Mouse (Mus musculus) G1E (cell line): ENCODE results near the gene Fam160a1. TPM values are rescaled to one million over a fixed set of nuclear protein-coding genes. Genes with fewer than 3 reads are reported as not detected.

Experiments used
- ATAC-seq: 2 replicates; pipeline ENCODE4 v1.8.0; 2016; ENCODE audit warnings: mild to moderate bottlenecking; ENCODE audit not compliant: insufficient number of reproducible peaks, poor library complexity, low FRiP score, severe bottlenecking; ENCODE audit errors: extremely low read depth
- DNase-seq: peaks from one replicate; pipeline ENCODE4 v3.0.0; 2012; ENCODE audit warnings: low spot score
- H3K27me3 ChIP-seq: 2 replicates; pipeline ENCODE4 v1.6.1; 2012; ENCODE audit warnings: mild to moderate bottlenecking, low read length, inconsistent platforms; ENCODE audit not compliant: insufficient read depth
- H3K36me3 ChIP-seq: replicated peaks from 2 replicates; pipeline ENCODE3; 2012; ENCODE audit warnings: mild to moderate bottlenecking, inconsistent platforms
- H3K4me1 ChIP-seq: 2 replicates; pipeline ENCODE4 v1.6.1; 2012; ENCODE audit warnings: low read depth, low read length, inconsistent platforms, mixed read lengths; ENCODE audit not compliant: insufficient read depth
- H3K4me3 ChIP-seq: 2 replicates; pipeline ENCODE4 v1.5.1; 2012; ENCODE audit warnings: low read depth, mild to moderate bottlenecking, inconsistent platforms, low read length, moderate library complexity, mixed read lengths
- H3K9me3 ChIP-seq: replicated peaks from 2 replicates; pipeline ENCODE4 v1.6.1; 2012; ENCODE audit warnings: inconsistent platforms
- CTCF ChIP-seq: IDR thresholded peaks from 2 replicates; pipeline ENCODE4 v1.5.1; 2012; ENCODE audit warnings: low read depth, low read length, inconsistent platforms, mixed read lengths
- GATA1 ChIP-seq: IDR thresholded peaks from 2 replicates; pipeline ENCODE4 v1.6.1; 2012; ENCODE audit warnings: borderline replicate concordance, low read length, inconsistent platforms, mixed read lengths
- GATA2 ChIP-seq: IDR thresholded peaks from 2 replicates; pipeline ENCODE4 v1.6.1; 2012; ENCODE audit warnings: low read depth, low read length, inconsistent platforms, borderline replicate concordance
- POLR2AphosphoS5 ChIP-seq: IDR thresholded peaks from 2 replicates; pipeline ENCODE4 v1.6.1; 2012; ENCODE audit warnings: low read depth, low read length, inconsistent platforms; ENCODE audit not compliant: insufficient replicate concordance
- TAL1 ChIP-seq: conservative IDR thresholded peaks from 2 replicates; pipeline ENCODE4 v1.6.1; 2012; ENCODE audit warnings: low read depth, low read length, inconsistent platforms, mixed read lengths
- polyA plus RNA-seq: library from polyadenylated mRNA; stranded (reverse); fragments of >175 nt; gene quantifications from 2 replicates; pipeline ENCODE4 v1.2.3, GENCODE M21; 2012
- total RNA-seq, 2 experiments: library from RNA; stranded (forward) in 1 of 2; stranded (reverse) in 1 of 2; fragments of 200-1000 nt in 1 of 2; fragments of >200 nt in 1 of 2; fragmentation: Nextera tagmentation in 1 of 2; gene quantifications; 2 replicates each; pipeline ENCODE4 v1.2.3; 2014 to 2017

Gene Fam160a1
- total and polyA plus RNA-seq, 3 experiments = 0.16 TPM; not detected in 2

DNA sequence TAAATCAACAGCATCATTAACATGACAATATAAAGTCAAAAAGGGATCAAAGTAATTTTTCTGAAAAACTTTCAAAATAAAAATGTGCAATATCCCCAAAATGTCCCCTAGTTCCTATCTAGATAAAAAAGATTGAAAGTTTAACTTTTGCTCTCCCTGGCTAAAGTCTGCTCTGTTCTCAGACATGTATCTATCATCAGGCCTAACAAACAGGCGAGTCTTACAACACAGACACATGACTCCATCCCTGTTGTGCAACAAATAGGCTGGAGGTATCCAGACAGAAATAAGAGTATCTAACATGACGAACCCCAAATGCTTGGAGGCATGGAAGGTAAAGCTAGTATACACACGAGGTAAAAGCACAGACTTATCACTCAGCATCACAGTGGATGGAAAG lies 2.2 kb upstream of the Fam160a1 start:
- DNase-seq = no peak
- Histone ChIP-seq H3K4me1 (no peaks in the 10 kb centered on the region), H3K4me3 (no peak overlapping the region), H3K36me3 (no peaks in the 10 kb centered on the region), H3K27me3 (0 out of 2 replicates have a peak, but pooled peaks cover 5% of the 10 kb centered on the region), H3K9me3 (no peaks in the 10 kb centered on the region)
- no peak for TF ChIP-seq TAL1
- no peak for TF ChIP-seq GATA2
- TF ChIP-seq GATA1 = no peak
- no peak for TF ChIP-seq CTCF
- TF ChIP-seq POLR2AphosphoS5 = no peak
- ATAC-seq = no peak

DNA sequence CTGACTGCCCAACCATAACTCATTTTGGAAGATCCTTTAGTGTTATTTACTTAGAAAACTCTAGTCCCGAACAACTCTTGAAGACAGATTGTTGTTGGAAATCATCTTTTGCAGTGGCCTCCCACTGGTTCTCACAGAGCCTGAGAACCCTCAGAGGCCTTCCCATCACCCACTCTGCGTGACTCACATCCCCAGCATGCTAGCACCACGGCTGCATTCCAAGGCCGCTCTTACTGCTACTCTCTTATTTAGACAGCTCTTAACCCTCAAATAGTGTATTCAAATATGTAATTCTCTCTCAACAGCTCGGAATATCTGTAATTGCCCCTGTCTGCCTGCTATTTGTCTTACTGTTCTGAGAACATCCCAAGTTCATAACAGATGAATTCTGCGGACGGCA lies 2.9 kb downstream of the Fam160a1 start:
- H3K4me3 ChIP-seq = no peak overlapping the region
- ATAC-seq (no peak), DNase-seq (no peak)
- TF ChIP-seq GATA1 = no peak
- TF ChIP-seq GATA2 = no peak
- no peak for TF ChIP-seq TAL1
- TF ChIP-seq POLR2AphosphoS5 = no peak
- no peak for TF ChIP-seq CTCF
- H3K36me3 ChIP-seq = no peaks in the 10 kb centered on the region
- H3K9me3 ChIP-seq = no peaks in the 10 kb centered on the region
- H3K27me3 ChIP-seq = no peaks in the 10 kb centered on the region
- no peaks in the 10 kb centered on the region for H3K4me1 ChIP-seq

GRCm38 (mm10) chr3:85813101-85814014 lies 3.7 kb downstream of the Fam160a1 start:
- Histone ChIP-seq H3K9me3 (no peaks in the 10 kb centered on the region), H3K27me3 (no peaks in the 10 kb centered on the region), H3K36me3 (no peaks in the 10 kb centered on the region), H3K4me3 (no peak overlapping the region), H3K4me1 (no peaks in the 10 kb centered on the region)
- TF ChIP-seq GATA1 (no peak), POLR2AphosphoS5 (no peak), CTCF (no peak), GATA2 (no peak), TAL1 (no peak)
- DNase-seq (no peak), ATAC-seq (no peak)

GRCm38 (mm10) chr3:85812010-85812409 lies 5.1 kb downstream of the Fam160a1 start:
- Histone ChIP-seq H3K4me3 (no peak overlapping the region), H3K4me1 (no peaks in the 10 kb centered on the region), H3K27me3 (no peaks in the 10 kb centered on the region), H3K36me3 (no peaks in the 10 kb centered on the region), H3K9me3 (no peaks in the 10 kb centered on the region)
- no peak for TF ChIP-seq GATA2
- TF ChIP-seq TAL1 = no peak
- TF ChIP-seq CTCF = no peak
- TF ChIP-seq GATA1 = no peak
- TF ChIP-seq POLR2AphosphoS5 = no peak
- no peak for ATAC-seq
- DNase-seq = no peak

DNA sequence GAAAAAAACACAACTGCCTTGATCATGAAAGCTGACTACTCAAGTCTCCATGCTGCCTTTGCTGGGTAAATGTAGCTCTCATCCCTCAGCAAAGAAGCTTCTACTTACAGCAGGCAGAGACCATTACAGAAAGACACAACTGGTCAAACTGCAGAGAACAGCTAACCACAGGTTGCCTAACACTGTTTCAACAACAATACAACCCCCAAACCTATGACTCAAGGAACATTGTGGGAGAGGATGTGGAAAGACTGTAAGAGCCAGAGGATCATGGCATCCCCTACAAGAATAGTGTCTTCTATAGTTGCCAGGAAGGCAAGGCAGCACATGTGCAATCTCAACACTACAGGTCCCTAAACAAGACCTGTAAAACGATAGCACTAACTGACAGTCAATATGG lies 23.9 kb downstream of the Fam160a1 start:
- TF ChIP-seq GATA1 (no peak), POLR2AphosphoS5 (no peak), GATA2 (no peak), TAL1 (no peak), CTCF (no peak)

DNA sequence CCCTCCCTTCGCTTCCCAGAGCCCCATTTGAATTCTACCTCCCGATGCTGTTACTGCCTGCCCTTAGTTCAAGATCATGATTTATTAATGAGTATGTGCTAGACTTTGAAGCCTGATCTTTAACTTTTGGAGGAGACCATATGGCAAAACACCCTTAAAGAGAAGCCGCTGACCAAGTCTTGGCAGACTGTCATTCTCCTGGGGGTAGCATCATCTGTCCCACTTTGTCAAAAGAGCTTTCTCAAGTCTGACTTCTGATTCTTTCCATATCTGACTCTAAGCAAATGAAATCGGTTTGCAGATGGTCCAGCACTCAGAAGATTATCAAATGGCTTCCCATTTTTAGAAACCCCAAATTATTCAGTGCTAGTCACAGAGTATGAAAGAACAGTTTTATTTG lies 27.3 kb downstream of the Fam160a1 start:
- no peak for DNase-seq
- H3K9me3 ChIP-seq = no peaks in the 10 kb centered on the region
- TF ChIP-seq POLR2AphosphoS5 (no peak), CTCF (no peak), GATA2 (no peak), TAL1 (no peak), GATA1 (no peak)
- no peak for ATAC-seq
- no peaks in the 10 kb centered on the region for H3K4me1 ChIP-seq
- H3K27me3 ChIP-seq = peaks cover 3% of the 10 kb centered on the region; the same call in 1 of the 2 replicates
- H3K4me3 ChIP-seq = no peak overlapping the region
- H3K36me3 ChIP-seq = no peaks in the 10 kb centered on the region

More for the DNA sequence above, 23.9 kb downstream of the Fam160a1 start:
- no peaks in the 10 kb centered on the region for H3K36me3 ChIP-seq
- H3K9me3 ChIP-seq = no peaks in the 10 kb centered on the region
- no peaks in the 10 kb centered on the region for H3K4me1 ChIP-seq
- DNase-seq (no peak), ATAC-seq (no peak)
- no peak overlapping the region for H3K4me3 ChIP-seq
- H3K27me3 ChIP-seq = no peaks in the 10 kb centered on the region
